Mouse (Mus musculus) limb, embryonic 12.5 days (tissue): ENCODE measurements at regions not wholly inside any gene's neighbourhood (a gene's known extent, or its start where the extent isn't known, plus 50 kb on each side); places are given as distances from the start of the nearest gene placed in this dataset.

Experiments used
- ATAC-seq: fragments of 200-750 bp; cut with Nextera tagmentation; 2 replicates; pipeline ENCODE4 v1.8.0; 2017; ENCODE audit warnings: low read depth, moderate TSS enrichment; ENCODE audit not compliant: insufficient number of reproducible peaks, insufficient read depth, low FRiP score, low TSS enrichment
- H3K27ac ChIP-seq: fragments of 300-500 bp; sonication (generic); 2 replicates; pipeline ENCODE4 v1.5.1; 2016; ENCODE audit warnings: mild to moderate bottlenecking, moderate library complexity
- H3K27me3 ChIP-seq: fragments of 300-500 bp; sonication (generic); 2 replicates; pipeline ENCODE4 v1.6.1; 2016; ENCODE audit warnings: mild to moderate bottlenecking, moderate library complexity
- H3K36me3 ChIP-seq: fragments of 300-500 bp; sonication (generic); 2 replicates; pipeline ENCODE4 v1.6.1; 2016; ENCODE audit warnings: mild to moderate bottlenecking, moderate library complexity
- H3K4me1 ChIP-seq: fragments of 300-500 bp; sonication (generic); replicated peaks from 2 replicates; pipeline ENCODE4 v1.6.1; 2016
- H3K4me2 ChIP-seq: fragments of 300-500 bp; sonication (generic); 2 replicates; pipeline ENCODE4 v1.6.1; 2016; ENCODE audit warnings: mild to moderate bottlenecking, moderate library complexity
- H3K4me3 ChIP-seq: fragments of 300-500 bp; sonication (generic); replicated peaks from 2 replicates; pipeline ENCODE4 v1.5.1; 2016; ENCODE audit warnings: mild to moderate bottlenecking
- H3K9ac ChIP-seq: fragments of 300-500 bp; sonication (generic); replicated peaks from 2 replicates; pipeline ENCODE4 v1.6.1; 2016; ENCODE audit warnings: mild to moderate bottlenecking, moderate library complexity
- H3K9me3 ChIP-seq: fragments of 300-500 bp; sonication (generic); 2 replicates; pipeline ENCODE4 v1.6.1; 2016; ENCODE audit warnings: mild to moderate bottlenecking, moderate library complexity
- WGBS: fragments of 180-500 bp; shearing (Covaris S2); methylation state at CpG from one replicate; pipeline ENCODE4 v1.1.7; 2016; 5-methylcytosine and 5-hydroxymethylcytosine counted together

DNA sequence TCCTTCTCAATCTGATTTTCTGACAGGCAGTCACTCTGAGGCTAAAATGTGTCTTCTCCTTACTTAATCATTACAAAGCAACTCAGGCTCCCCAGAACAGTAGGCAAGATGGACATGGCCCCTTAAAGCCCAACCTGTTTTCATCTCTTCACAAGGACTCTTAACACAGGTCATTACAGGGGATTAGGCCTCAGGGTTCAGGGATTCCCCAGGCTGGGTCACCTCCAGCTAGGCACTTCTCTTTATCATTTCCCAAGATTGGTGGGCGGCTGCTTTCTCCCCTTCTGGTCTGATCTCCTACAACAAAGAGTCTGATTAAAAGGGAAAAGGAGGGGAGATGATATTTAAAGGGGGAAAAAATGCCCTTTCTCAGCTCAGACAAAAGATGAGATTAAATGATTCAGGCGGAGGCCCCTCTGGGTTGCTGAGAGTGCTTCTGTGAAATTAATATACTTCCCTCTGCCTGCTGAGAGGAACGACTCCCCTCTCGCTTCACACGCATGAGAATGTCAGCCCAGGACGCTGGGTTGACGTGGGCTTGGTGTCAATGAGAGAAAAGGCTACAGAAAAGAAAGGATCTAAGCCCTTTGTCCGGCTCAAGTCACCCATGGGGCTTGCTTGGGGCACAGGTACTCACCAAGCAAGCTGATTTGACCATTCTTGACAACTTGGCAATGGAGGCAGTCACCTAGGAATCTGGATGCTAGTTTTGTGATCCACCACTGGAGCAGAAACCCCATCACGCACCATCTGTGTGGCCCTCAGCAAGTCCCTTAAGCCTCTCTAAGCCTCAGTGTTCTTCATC lies 152.3 kb downstream of the Gsdmc2 start:
- WGBS, result 69% methylated on average over 9 of the region's 9 CpGs
- H3K4me1 ChIP-seq, result no peaks in the 10 kb centered on the region
- H3K9ac ChIP-seq, result no peak overlapping the region
- no peaks in the 10 kb centered on the region for H3K36me3 ChIP-seq
- no peak overlapping the region for H3K4me2 ChIP-seq
- H3K9me3 ChIP-seq, result no peaks in the 10 kb centered on the region
- H3K27me3 ChIP-seq, result no peaks in the 10 kb centered on the region
- no peak for ATAC-seq
- no peak overlapping the region for H3K4me3 ChIP-seq
- no peak overlapping the region for H3K27ac ChIP-seq

DNA sequence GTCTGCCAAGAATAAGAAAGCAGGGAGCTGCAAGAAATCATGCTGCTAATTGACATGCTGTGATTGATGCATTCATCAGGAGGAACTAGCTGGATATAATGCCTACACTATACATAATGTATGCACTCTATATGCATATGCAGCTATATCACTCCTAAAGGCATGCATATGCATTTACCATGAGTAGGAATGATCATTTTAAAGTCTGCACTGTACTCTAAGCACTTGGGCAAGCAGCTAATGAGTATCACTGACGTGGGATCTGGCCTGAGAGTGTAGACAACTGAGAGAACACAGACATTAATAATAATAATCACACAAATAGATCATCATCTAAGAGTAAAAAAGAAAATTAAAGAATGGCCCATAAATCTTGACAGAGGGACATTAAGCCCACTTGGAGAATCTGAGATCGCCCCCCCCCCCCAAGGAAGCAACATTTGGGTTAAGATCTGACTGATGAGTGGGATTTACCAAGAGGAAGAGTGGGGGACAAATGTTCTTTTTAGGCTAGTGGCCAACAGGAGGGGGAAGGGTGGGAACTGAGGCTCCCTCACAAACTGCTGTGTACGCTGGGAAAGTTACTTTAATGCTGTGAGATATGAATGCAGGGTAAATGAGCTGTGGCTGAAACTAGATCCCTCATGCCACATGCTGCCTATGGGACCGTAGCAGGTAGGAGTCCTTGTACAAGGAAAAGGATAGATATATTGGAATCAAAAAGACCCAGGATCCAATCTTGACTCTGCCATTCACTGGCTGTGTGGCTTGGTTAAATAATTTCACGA lies 155.0 kb downstream of the Gsdmc2 start:
- H3K36me3 ChIP-seq, result no peaks in the 10 kb centered on the region
- no peaks in the 10 kb centered on the region for H3K27me3 ChIP-seq
- no peaks in the 10 kb centered on the region for H3K4me1 ChIP-seq
- H3K9ac ChIP-seq, result no peak overlapping the region
- WGBS, result 69% methylated on average over 5 of the region's 5 CpGs
- H3K4me2 ChIP-seq, result no peak overlapping the region
- no peak for ATAC-seq
- no peak overlapping the region for H3K27ac ChIP-seq
- H3K9me3 ChIP-seq, result no peaks in the 10 kb centered on the region
- H3K4me3 ChIP-seq, result no peak overlapping the region

DNA sequence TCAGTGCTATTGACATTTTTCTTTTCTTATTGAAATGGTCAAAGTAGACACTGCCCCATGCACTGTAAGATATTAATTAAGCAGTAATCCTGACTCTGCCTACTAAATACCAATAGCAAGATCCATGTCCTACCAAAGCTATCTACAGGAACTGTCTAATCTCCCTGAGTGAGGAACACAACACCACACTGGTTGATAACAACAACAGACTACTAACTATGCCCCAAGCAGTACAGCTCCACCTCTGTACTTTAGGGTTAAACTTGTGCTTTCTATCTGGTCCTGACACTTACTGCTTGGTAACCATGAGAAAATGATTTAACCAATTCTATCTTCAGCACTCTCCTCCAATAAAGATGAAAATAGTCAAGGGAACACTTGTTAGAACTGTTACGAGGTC lies 157.1 kb downstream of the Gsdmc2 start:
- no peaks in the 10 kb centered on the region for H3K36me3 ChIP-seq
- H3K27me3 ChIP-seq, result no peaks in the 10 kb centered on the region
- no peak overlapping the region for H3K4me3 ChIP-seq
- H3K4me2 ChIP-seq, result no peak overlapping the region
- ATAC-seq, result no peak
- WGBS, result 98% methylated on average over 1 of the region's 1 CpGs
- H3K27ac ChIP-seq, result no peak overlapping the region
- H3K9me3 ChIP-seq, result no peaks in the 10 kb centered on the region
- H3K9ac ChIP-seq, result no peak overlapping the region
- no peaks in the 10 kb centered on the region for H3K4me1 ChIP-seq

DNA sequence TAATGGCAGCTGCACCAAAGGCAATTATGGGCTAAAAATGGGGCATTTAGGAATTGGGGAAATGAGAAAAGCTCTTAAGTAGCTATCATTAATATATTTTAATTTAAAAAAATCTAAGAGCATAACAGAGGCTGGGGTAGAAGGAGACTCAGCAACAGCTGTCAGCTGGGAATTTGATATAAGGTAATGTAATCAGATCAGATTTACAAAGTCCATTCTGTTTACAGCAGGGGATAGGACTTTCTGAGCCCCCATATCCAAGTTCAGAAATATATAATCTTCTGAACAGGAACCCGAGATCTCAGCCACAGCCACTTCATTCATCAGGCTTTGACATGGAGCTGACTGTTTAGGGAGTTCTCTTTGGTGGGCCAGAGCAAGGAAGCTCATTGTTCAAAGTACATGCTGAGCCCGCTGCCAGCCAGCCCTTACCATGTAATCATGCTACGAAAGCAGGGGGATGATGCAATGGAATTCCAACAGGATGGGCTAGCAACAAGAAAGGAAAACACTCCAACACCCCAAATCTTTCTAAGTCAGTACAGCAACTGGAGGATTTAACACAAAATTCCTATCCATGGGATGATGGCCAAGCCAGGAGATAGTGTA lies 157.9 kb downstream of the Gsdmc2 start:
- 0 out of 2 replicates have a peak, but pooled peaks have one; percentile 31 for ATAC-seq
- Histone ChIP-seq H3K9me3 (no peaks in the 10 kb centered on the region), H3K27ac (no peak overlapping the region), H3K36me3 (no peaks in the 10 kb centered on the region), H3K4me2 (no peak overlapping the region), H3K27me3 (no peaks in the 10 kb centered on the region), H3K4me1 (no peaks in the 10 kb centered on the region), H3K9ac (no peak overlapping the region), H3K4me3 (no peak overlapping the region)
- 65% methylated on average over 3 of the region's 3 CpGs for WGBS

DNA sequence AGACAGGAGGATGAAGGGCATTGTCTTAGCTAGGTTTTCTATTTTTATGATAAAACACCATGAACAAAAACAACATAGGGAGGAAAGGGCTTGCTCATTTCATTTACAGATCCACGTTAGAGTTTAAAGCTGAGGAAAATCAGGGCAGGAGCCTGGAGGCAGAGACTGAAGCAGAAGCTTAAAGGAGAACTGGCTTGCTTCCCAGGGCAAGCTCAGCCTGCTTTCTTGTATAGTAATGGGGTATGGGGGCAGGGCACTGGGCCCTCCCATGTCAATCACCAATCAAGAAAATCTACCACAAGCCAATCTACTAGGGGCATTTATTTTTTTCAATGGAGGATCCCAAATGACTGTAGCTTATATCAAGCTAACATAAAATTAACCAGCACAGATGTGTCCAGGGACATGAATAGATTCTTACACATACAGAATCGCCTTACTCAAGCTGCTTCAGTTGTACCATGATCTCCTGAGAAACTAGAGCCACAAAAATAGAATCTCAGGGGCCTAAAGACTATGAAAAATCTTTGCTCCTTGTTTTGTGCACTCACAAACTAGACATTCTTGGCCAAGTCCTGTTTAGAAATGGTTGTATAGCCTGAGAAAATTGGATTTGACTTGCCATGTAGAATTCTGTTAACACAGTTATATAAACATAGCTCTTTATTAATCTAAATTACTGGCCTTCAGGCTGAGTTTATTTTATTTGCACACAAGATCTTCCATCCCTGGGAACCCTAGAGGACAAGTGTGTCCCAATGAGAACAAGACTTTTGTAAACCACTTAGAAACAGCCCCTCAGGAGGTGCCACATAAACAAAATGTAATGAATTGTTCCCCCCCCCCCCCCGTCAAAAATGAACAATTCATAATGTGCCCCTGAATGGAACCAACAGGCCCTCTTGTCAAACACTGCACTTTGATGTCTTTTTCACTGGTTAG lies 164.7 kb downstream of the Gsdmc2 start:
- ATAC-seq, result no peak
- no peak overlapping the region for H3K4me2 ChIP-seq
- H3K36me3 ChIP-seq, result no peaks in the 10 kb centered on the region
- H3K27me3 ChIP-seq, result no peaks in the 10 kb centered on the region
- no peak overlapping the region for H3K9ac ChIP-seq
- H3K9me3 ChIP-seq, result no peaks in the 10 kb centered on the region
- H3K4me3 ChIP-seq, result no peak overlapping the region
- H3K27ac ChIP-seq, result no peak overlapping the region
- no peaks in the 10 kb centered on the region for H3K4me1 ChIP-seq
- WGBS, result 68% methylated on average over 3 of the region's 3 CpGs

DNA sequence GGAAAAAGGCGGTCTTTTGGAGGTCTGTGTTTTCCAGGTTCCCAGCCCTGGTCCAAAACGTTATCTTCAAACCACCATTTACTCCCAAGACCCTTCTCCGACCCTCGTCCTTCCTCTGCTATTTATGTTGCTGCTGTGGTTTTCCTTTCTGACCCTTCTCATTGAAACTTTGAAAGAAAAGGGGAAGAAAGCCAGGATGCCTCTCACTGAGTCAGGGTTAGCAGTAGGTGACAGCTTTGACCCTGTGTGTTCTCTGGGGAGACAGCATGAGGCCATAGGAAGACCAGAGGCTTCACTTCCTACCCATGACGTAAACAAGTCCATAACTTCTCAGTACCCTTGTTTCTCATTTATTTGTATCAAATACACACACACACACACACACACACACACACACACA lies 166.1 kb downstream of the Gsdmc2 start:
- no peak overlapping the region for H3K4me2 ChIP-seq
- no peak for ATAC-seq
- H3K27ac ChIP-seq, result no peak overlapping the region
- no peaks in the 10 kb centered on the region for H3K9me3 ChIP-seq
- H3K4me3 ChIP-seq, result no peak overlapping the region
- H3K4me1 ChIP-seq, result no peaks in the 10 kb centered on the region
- no peaks in the 10 kb centered on the region for H3K27me3 ChIP-seq
- no peak overlapping the region for H3K9ac ChIP-seq
- WGBS, result 88% methylated on average over 5 of the region's 5 CpGs
- H3K36me3 ChIP-seq, result no peaks in the 10 kb centered on the region

DNA sequence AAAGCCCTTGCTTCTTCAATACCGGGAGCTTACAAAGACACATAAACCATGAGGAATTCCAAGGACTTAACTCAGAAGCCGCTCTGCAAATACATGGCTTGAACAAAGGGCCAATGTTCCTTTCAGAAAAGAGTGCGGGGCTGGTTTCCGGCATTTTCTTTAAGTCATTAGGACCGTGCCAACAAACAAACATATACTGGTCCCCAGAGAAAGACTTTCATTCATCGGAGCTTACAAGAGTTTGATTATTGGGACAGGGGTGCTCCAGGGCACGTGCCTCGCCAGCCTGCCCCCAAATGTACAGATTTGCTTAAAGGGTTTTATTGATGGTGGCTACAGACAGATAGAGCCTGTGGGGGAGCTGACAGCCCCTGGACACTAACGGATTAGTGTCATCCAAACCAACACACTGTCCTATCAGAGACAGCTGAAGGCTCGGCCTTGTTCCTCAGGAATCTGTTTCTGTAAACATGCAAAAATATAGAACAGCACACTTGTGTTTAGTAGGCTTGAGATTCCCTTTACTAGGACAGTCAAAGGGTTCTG lies 169.4 kb downstream of the Gsdmc2 start:
- Histone ChIP-seq H3K27me3 (no peaks in the 10 kb centered on the region), H3K27ac (peak overlapping the region; percentile 66), H3K9ac (no peak overlapping the region), H3K4me3 (no peak overlapping the region), H3K9me3 (no peaks in the 10 kb centered on the region), H3K36me3 (no peaks in the 10 kb centered on the region), H3K4me2 (no peak overlapping the region), H3K4me1 (no peaks in the 10 kb centered on the region)
- ATAC-seq, result no peak
- 70% methylated on average over 10 of the region's 10 CpGs for WGBS

DNA sequence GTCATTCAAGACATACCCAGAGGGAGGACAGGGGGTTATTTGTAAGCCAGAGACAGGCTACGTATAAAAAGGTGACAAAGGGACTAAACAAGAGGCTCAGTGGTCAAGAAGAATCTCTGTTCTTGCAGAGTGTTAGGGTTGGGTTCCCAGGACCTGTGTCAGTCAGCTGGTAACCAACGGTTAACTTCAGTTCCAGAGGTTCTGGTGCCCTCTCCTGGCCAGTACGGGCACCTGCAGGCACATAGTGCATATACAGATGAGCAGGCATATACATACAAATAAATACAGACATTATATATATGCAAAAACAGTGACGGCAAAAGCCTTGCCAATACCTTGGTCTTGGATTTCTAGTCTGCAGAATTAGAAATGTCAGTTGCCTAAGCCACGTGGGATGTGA lies 170.6 kb downstream of the Gsdmc2 start:
- peak overlapping the region; percentile 76 for H3K27ac ChIP-seq

DNA sequence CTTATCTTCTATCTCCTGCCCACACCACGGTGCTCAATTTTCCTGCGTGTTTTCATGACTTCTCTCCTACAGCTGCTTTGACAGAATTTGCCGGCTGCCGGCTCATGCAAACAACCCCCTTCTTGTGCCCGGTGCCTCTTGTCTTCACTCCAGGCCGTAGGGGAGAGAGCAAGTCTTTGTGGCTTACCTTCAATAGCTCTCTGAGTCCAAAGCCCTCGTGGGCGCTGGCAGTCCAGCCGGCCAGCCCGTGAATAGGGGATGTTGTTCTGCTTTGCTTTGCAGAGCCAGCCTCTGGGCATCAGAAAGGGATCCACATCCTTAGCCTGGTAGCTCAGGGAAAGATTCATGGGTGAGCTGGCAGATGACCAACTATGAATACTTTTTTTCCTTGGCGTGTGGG lies 173.9 kb downstream of the Gsdmc2 start:
- H3K4me3 ChIP-seq, result no peak overlapping the region
- no peaks in the 10 kb centered on the region for H3K27me3 ChIP-seq
- no peaks in the 10 kb centered on the region for H3K9me3 ChIP-seq
- no peaks in the 10 kb centered on the region for H3K4me1 ChIP-seq
- H3K27ac ChIP-seq, result no peak overlapping the region; the same call in 1 of the 2 replicates
- WGBS, result 81% methylated on average over 11 of the region's 11 CpGs
- ATAC-seq, result no peak
- H3K36me3 ChIP-seq, result no peaks in the 10 kb centered on the region
- H3K4me2 ChIP-seq, result no peak overlapping the region
- H3K9ac ChIP-seq, result no peak overlapping the region

More for the DNA sequence above, 170.6 kb downstream of the Gsdmc2 start:
- WGBS, result 91% methylated on average over 5 of the region's 5 CpGs
- Histone ChIP-seq H3K4me3 (no peak overlapping the region), H3K4me2 (no peak overlapping the region), H3K27me3 (no peaks in the 10 kb centered on the region), H3K36me3 (no peaks in the 10 kb centered on the region), H3K4me1 (no peaks in the 10 kb centered on the region), H3K9me3 (no peaks in the 10 kb centered on the region), H3K9ac (no peak overlapping the region)
- no peak for ATAC-seq

DNA sequence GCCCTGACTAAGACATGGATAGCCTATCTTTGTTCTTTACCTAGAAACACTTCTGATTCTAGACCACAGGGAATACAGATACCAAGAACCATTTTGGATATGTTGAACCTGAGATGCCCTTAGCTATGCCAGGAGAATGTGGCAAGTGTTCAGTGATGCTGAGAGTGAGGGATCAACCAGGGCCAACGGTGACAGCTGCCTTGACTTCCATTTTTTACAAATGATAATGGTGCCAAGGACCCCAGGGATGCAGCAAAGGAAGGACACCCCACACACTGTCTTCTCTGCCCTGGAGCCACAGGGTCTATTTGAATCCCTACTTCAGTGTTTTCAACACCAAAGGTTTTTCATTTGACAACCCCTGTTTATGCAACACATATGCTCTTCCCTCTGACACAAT lies 174.4 kb downstream of the Gsdmc2 start:
- no peak overlapping the region for H3K27ac ChIP-seq
- ATAC-seq, result no peak
- H3K36me3 ChIP-seq, result no peaks in the 10 kb centered on the region
- 73% methylated on average over 1 of the region's 1 CpGs for WGBS
- no peak overlapping the region for H3K9ac ChIP-seq
- H3K4me1 ChIP-seq, result no peaks in the 10 kb centered on the region
- no peak overlapping the region for H3K4me3 ChIP-seq
- no peaks in the 10 kb centered on the region for H3K9me3 ChIP-seq
- no peaks in the 10 kb centered on the region for H3K27me3 ChIP-seq
- no peak overlapping the region for H3K4me2 ChIP-seq
